Mouse (Mus musculus) MEL-GATA-1-ER (cell line): Measurements from ENCODE around the gene Rhobtb1.

Experiments
- DNase-seq: peaks from one replicate; pipeline ENCODE4 v3.0.0-alpha.2; 2012; ENCODE audit warnings: low read depth; ENCODE audit errors: extremely low read depth

The Rhobtb1 gene

GRCm38 (mm10) chr10:69246762-69247161 is 95.5 kb downstream of the Rhobtb1 start:
- no peak for DNase-seq

- no peak for DNase-seq
These were observed 96.2 kb downstream of the Rhobtb1 start for GRCm38 (mm10) chr10:69247311-69248033.

GRCm38 (mm10) chr10:69248261-69249160 is 97.3 kb downstream of the Rhobtb1 start:
- DNase-seq, result no peak

GRCm38 (mm10) chr10:69251254-69251653 is 100.0 kb downstream of the Rhobtb1 start:
- no peak for DNase-seq

GRCm38 (mm10) chr10:69252112-69253074 is 101.2 kb downstream of the Rhobtb1 start:
- DNase-seq, result no peak

GRCm38 (mm10) chr10:69253075-69253685 is 101.9 kb downstream of the Rhobtb1 start:
- no peak for DNase-seq

GRCm38 (mm10) chr10:69253686-69254080 is 102.4 kb downstream of the Rhobtb1 start:
- no peak for DNase-seq

- no peak for DNase-seq
These were observed 103.2 kb downstream of the Rhobtb1 start for GRCm38 (mm10) chr10:69254390-69254847.

GRCm38 (mm10) chr10:69255594-69255993 is 104.4 kb downstream of the Rhobtb1 start:
- no peak for DNase-seq

GRCm38 (mm10) chr10:69257592-69258133 is 106.4 kb downstream of the Rhobtb1 start:
- DNase-seq, result no peak

GRCm38 (mm10) chr10:69258588-69258987 is 107.4 kb downstream of the Rhobtb1 start:
- no peak for DNase-seq

GRCm38 (mm10) chr10:69259161-69259560 is 107.9 kb downstream of the Rhobtb1 start:
- no peak for DNase-seq

- DNase-seq, result no peak
These were observed 108.7 kb downstream of the Rhobtb1 start for GRCm38 (mm10) chr10:69259929-69260328.

- no peak for DNase-seq
These were observed 111.9 kb downstream of the Rhobtb1 start for GRCm38 (mm10) chr10:69262918-69263822.

GRCm38 (mm10) chr10:69263906-69264305 is 112.7 kb downstream of the Rhobtb1 start:
- no peak for DNase-seq

GRCm38 (mm10) chr10:69265421-69265820 is 114.2 kb downstream of the Rhobtb1 start:
- DNase-seq, result no peak

- DNase-seq, result no peak
These were observed 116.9 kb downstream of the Rhobtb1 start for GRCm38 (mm10) chr10:69268061-69268643.

- no peak for DNase-seq
These were observed 120.2 kb downstream of the Rhobtb1 start for GRCm38 (mm10) chr10:69271436-69271835.

- no peak for DNase-seq
These were observed 123.0 kb downstream of the Rhobtb1 start for GRCm38 (mm10) chr10:69274275-69274674.
